Mouse (Mus musculus) left cerebral cortex, postnatal 25 days (tissue): Measurements from ENCODE around the gene Myrfl. TPM values are rescaled to one million over a fixed set of nuclear protein-coding genes. Genes with fewer than 3 reads are reported as not detected.
A peak's percentile ranks its signal among the peaks of the same experiment; 100 is the strongest.

Source experiments
- DNase-seq, 2 experiments: peaks; one replicate each; pipeline ENCODE4 v3.0.0; 2022; ENCODE audit warnings: low spot score in 2 of 2, mixed read lengths in 1 of 2
- intact Hi-C: fragments of 180-260 bp; cut with DNase I; formaldehyde crosslinking; loops from one replicate; pipeline ENCODE4 v1.15.1; 2025
- total RNA-seq, 2 experiments: library from RNA; stranded (reverse); gene quantifications; 2 replicates each; pipeline ENCODE4 v1.2.3; 2021

Gene Myrfl
- total RNA-seq, 2 experiments from 2014 or later: 0.14 to 0.21 TPM

GRCm38 (mm10) chr10:116915286-116915685 is 18.6 kb upstream of the Myrfl start:
- no peak for DNase-seq
- intact Hi-C loops: no loop called here

GRCm38 (mm10) chr10:116914586-116914985 is 17.9 kb upstream of the Myrfl start:
- DNase-seq: no peak
- intact Hi-C loops: no loop called here

GRCm38 (mm10) chr10:116913647-116914273 is 17.0 kb upstream of the Myrfl start:
- intact Hi-C loops: no loop called here
- no peak for DNase-seq

GRCm38 (mm10) chr10:116912850-116913249 is 16.1 kb upstream of the Myrfl start:
- DNase-seq: no peak

GRCm38 (mm10) chr10:116908901-116909642 is 12.4 kb upstream of the Myrfl start:
- no peak for DNase-seq

More at GRCm38 (mm10) chr10:116912850-116913249, 16.1 kb upstream of the Myrfl start:
- intact Hi-C loops: no loop called here

GRCm38 (mm10) chr10:116906794-116907193 is 10.1 kb upstream of the Myrfl start:
- DNase-seq: no peak
- intact Hi-C loops: no loop called here

More at GRCm38 (mm10) chr10:116908901-116909642, 12.4 kb upstream of the Myrfl start:
- intact Hi-C loops: no loop called here

GRCm38 (mm10) chr10:116904503-116904908 is 7.8 kb upstream of the Myrfl start:
- DNase-seq: no peak
- intact Hi-C loops: no loop called here

GRCm38 (mm10) chr10:116895108-116895833 is 1.4 kb downstream of the Myrfl start:
- intact Hi-C loops: no loop called here
- no peak for DNase-seq

- DNase-seq: no peak
- intact Hi-C loops: loop anchor here (5.0 kb wide), 2 partner anchors 567 to 687 kb away; no protein-coding TSS in a partner anchor
Measured at GRCm38 (mm10) chr10:116894540-116894939, 2.2 kb downstream of the Myrfl start.

- peak; percentile 36 to 57 for DNase-seq
Measured at GRCm38 (mm10) chr10:116893753-116894152, 3.0 kb downstream of the Myrfl start.

GRCm38 (mm10) chr10:116890587-116890986 is 6.1 kb downstream of the Myrfl start:
- intact Hi-C loops: loop anchor here (5.0 kb wide), 2 partner anchors 563 to 683 kb away; no protein-coding TSS in a partner anchor
- DNase-seq: no peak

More at GRCm38 (mm10) chr10:116893753-116894152, 3.0 kb downstream of the Myrfl start:
- intact Hi-C loops: loop anchor here (5.0 kb wide), 2 partner anchors 566 to 686 kb away; no protein-coding TSS in a partner anchor

GRCm38 (mm10) chr10:116884552-116884951 is 12.2 kb downstream of the Myrfl start:
- intact Hi-C loops: no loop called here
- DNase-seq: no peak

- intact Hi-C loops: no loop called here
- DNase-seq: no peak
Measured at GRCm38 (mm10) chr10:116883531-116883930, 13.2 kb downstream of the Myrfl start.

- intact Hi-C loops: no loop called here
- no peak for DNase-seq
Measured at GRCm38 (mm10) chr10:116877436-116877835, 19.3 kb downstream of the Myrfl start.

- intact Hi-C loops: no loop called here
- no peak for DNase-seq
Measured at GRCm38 (mm10) chr10:116874490-116874889, 22.2 kb downstream of the Myrfl start.

GRCm38 (mm10) chr10:116872016-116872410 is 24.7 kb downstream of the Myrfl start:
- DNase-seq: no peak

GRCm38 (mm10) chr10:116871329-116872015 is 25.2 kb downstream of the Myrfl start:
- intact Hi-C loops: no loop called here
- DNase-seq: peak in 1 of 2 experiments; percentile 64

More at GRCm38 (mm10) chr10:116872016-116872410, 24.7 kb downstream of the Myrfl start:
- intact Hi-C loops: no loop called here

- intact Hi-C loops: no loop called here
Measured at GRCm38 (mm10) chr10:116870819-116871218, 25.9 kb downstream of the Myrfl start.

GRCm38 (mm10) chr10:116853159-116853845 is 43.4 kb downstream of the Myrfl start:
- intact Hi-C loops: no loop called here

More at GRCm38 (mm10) chr10:116870819-116871218, 25.9 kb downstream of the Myrfl start:
- no peak for DNase-seq

More at GRCm38 (mm10) chr10:116853159-116853845, 43.4 kb downstream of the Myrfl start:
- DNase-seq: no peak
